Mouse (Mus musculus): ENCODE data around the gene Ankrd60. TPM values are rescaled to one million over a fixed set of nuclear protein-coding genes. Genes with fewer than 3 reads are reported as not detected.
A peak's percentile ranks its signal among the peaks of the same experiment; 100 is the strongest.

Ankrd60 gene
- total and polyA plus RNA-seq, 2 experiments from 2014 or later, result not detected

DNA sequence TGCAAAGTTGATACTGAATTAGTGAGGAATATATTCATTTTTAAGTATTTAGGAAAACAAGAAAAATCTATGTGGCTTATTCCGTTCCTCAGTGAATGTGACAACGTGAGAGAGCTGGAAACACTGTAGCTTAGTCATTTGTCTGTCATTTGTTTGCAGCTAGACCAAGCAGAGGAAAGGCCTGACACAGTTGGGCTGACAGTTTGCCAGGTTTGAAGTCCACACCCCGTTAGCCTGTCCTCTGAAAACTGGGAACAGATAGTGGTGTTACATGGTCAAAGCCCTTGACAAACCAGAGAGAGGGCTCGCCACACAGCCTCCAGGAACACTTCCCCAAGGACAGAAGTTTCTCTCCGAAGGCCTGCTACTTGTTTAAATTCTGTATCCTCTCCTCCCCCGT, 27.5 kb downstream of the Ankrd60 start:
- DNase-seq (ENCODE audit: low spot score) (no peak), ATAC-seq (ENCODE audit: low FRiP score) (no peak)
- WGBS, result 84% methylated on average over 6 of the region's 6 CpGs
- Histone ChIP-seq H3K4me1 (ENCODE audit: insufficient read depth, low read length) (no peaks in the 10 kb centered on the region), H3K36me3 (ENCODE audit: insufficient read depth, low read length) (no peaks in the 10 kb centered on the region), H3K4me2 (ENCODE audit: low read depth, low read length, poor library complexity, severe bottlenecking) (no peak overlapping the region), H3K27me3 (ENCODE audit: insufficient read depth, low read length) (no peaks in the 10 kb centered on the region), H3K27ac (ENCODE audit: low read depth, low read length) (no peak overlapping the region), H3K9me3 (ENCODE audit: low read length) (no peaks in the 10 kb centered on the region), H3K9ac (replicated peaks; ENCODE audit: low read length, poor library complexity, severe bottlenecking) (no peak overlapping the region), H3K4me3 (ENCODE audit: low read depth, low read length) (no peak overlapping the region)
- no peak for TF ChIP-seq CTCF (IDR thresholded peaks at IDR 0.05)

GRCm38 (mm10) chr2:173549236-173549635, 28.9 kb downstream of the Ankrd60 start:
- no peak overlapping the region for H3K4me3 ChIP-seq (ENCODE audit: low read depth, low read length)
- TF ChIP-seq CTCF (IDR thresholded peaks at IDR 0.05), result no peak
- no peak overlapping the region for H3K27ac ChIP-seq (ENCODE audit: low read depth, low read length)
- no peak for ATAC-seq (ENCODE audit: low FRiP score)
- H3K9ac ChIP-seq (replicated peaks; ENCODE audit: low read length, poor library complexity, severe bottlenecking), result no peak overlapping the region
- WGBS, result 78% methylated on average over 10 of the region's 10 CpGs
- H3K27me3 ChIP-seq (ENCODE audit: insufficient read depth, low read length), result peaks cover 6% of the 10 kb centered on the region; the same call in 1 of the 2 replicates
- H3K36me3 ChIP-seq (ENCODE audit: insufficient read depth, low read length), result no peaks in the 10 kb centered on the region
- no peak overlapping the region for H3K4me2 ChIP-seq (ENCODE audit: low read depth, low read length, poor library complexity, severe bottlenecking)
- no peaks in the 10 kb centered on the region for H3K4me1 ChIP-seq (ENCODE audit: insufficient read depth, low read length)
- DNase-seq (ENCODE audit: low spot score), result no peak
- H3K9me3 ChIP-seq (ENCODE audit: low read length), result no peaks in the 10 kb centered on the region

DNA sequence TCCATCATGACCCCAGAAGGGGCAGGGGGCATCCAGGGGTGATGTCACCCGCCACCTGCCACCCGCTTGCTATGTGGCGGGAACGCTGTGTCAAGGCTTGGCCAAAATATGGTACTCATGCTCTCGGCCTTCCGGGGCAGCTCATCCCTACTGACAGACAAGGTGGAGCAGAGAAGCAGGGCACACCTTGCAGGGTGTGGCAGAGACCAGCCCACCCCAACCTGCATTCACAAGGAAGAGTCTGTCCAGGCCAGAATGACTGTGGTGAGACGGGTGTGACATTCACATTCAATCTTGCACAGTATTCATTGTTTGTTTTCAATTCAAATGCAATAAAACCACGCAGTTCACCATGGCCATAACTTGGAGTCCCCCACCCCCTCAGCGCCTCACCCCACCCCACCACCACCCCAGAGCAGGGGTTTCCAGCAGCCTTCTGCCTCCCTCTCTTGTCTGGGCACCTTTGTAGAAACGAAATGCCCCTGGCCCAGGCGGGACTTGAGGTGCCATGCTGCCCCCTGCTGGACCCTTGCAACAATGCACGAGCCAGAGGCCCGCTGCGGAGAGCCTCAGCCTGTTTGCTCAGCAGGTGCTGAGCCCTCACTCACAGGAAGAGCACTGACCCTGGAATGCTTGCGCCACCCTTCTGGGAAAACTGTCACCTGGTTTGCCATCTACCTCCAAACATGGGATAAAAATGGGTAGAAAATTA, 32.0 kb downstream of the Ankrd60 start:
- Histone ChIP-seq H3K9ac (replicated peaks; ENCODE audit: low read length, poor library complexity, severe bottlenecking) (no peak overlapping the region), H3K36me3 (ENCODE audit: insufficient read depth, low read length) (no peaks in the 10 kb centered on the region), H3K4me3 (ENCODE audit: low read depth, low read length) (no peak overlapping the region), H3K9me3 (ENCODE audit: low read length) (no peaks in the 10 kb centered on the region), H3K4me2 (ENCODE audit: low read depth, low read length, poor library complexity, severe bottlenecking) (no peak overlapping the region), H3K27me3 (ENCODE audit: insufficient read depth, low read length) (peaks cover 6% of the 10 kb centered on the region; the same call in 1 of the 2 replicates), H3K4me1 (ENCODE audit: insufficient read depth, low read length) (no peaks in the 10 kb centered on the region), H3K27ac (ENCODE audit: low read depth, low read length) (no peak overlapping the region)
- peak; percentile 91 for TF ChIP-seq CTCF (IDR thresholded peaks at IDR 0.05)
- WGBS, result 48% methylated on average over 15 of the region's 15 CpGs
- peak; percentile 65; the same call in 1 of the 2 replicates for ATAC-seq (ENCODE audit: low FRiP score)
- DNase-seq (ENCODE audit: low spot score), result peak; percentile 83

DNA sequence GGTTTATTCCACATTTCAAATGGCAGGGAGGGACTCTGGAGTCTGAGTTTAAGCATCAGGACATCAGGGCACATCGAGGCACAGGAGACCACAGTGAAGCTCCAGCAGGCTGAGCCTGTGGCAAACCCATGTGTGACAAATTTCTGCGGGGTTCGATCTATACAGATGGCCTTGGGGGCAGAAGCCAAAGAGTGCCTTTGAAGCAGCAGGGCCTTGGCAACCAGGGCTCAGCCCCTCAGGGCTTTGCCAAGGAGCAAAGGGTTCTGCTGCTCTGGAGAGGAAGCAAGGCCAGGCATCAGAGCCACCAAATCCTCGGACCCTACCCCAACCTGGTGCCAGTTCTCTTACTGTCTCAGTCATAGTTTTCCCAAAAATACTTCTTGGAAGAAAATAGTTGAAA, 35.4 kb downstream of the Ankrd60 start:
- Histone ChIP-seq H3K4me2 (ENCODE audit: low read depth, low read length, poor library complexity, severe bottlenecking) (no peak overlapping the region), H3K36me3 (ENCODE audit: insufficient read depth, low read length) (no peaks in the 10 kb centered on the region), H3K9me3 (ENCODE audit: low read length) (no peaks in the 10 kb centered on the region), H3K4me3 (ENCODE audit: low read depth, low read length) (no peak overlapping the region), H3K27me3 (ENCODE audit: insufficient read depth, low read length) (peaks cover 6% of the 10 kb centered on the region; the same call in 1 of the 2 replicates), H3K9ac (replicated peaks; ENCODE audit: low read length, poor library complexity, severe bottlenecking) (no peak overlapping the region), H3K4me1 (ENCODE audit: insufficient read depth, low read length) (no peaks in the 10 kb centered on the region), H3K27ac (ENCODE audit: low read depth, low read length) (no peak overlapping the region)
- no peak for DNase-seq (ENCODE audit: low spot score)
- WGBS, result 68% methylated on average over 4 of the region's 4 CpGs
- ATAC-seq (ENCODE audit: low FRiP score), result no peak
- TF ChIP-seq CTCF (IDR thresholded peaks at IDR 0.05), result no peak

GRCm38 (mm10) chr2:173541748-173542147, 36.4 kb downstream of the Ankrd60 start:
- H3K4me2 ChIP-seq (ENCODE audit: low read depth, low read length, poor library complexity, severe bottlenecking), result no peak overlapping the region
- peaks cover 6% of the 10 kb centered on the region; the same call in 1 of the 2 replicates for H3K27me3 ChIP-seq (ENCODE audit: insufficient read depth, low read length)
- no peak for ATAC-seq (ENCODE audit: low FRiP score)
- H3K4me1 ChIP-seq (ENCODE audit: insufficient read depth, low read length), result no peaks in the 10 kb centered on the region
- no peak for DNase-seq (ENCODE audit: low spot score)
- 70% methylated on average over 4 of the region's 4 CpGs for WGBS
- H3K36me3 ChIP-seq (ENCODE audit: insufficient read depth, low read length), result no peaks in the 10 kb centered on the region
- H3K9ac ChIP-seq (replicated peaks; ENCODE audit: low read length, poor library complexity, severe bottlenecking), result no peak overlapping the region
- TF ChIP-seq CTCF (IDR thresholded peaks at IDR 0.05), result no peak
- H3K4me3 ChIP-seq (ENCODE audit: low read depth, low read length), result no peak overlapping the region
- H3K9me3 ChIP-seq (ENCODE audit: low read length), result no peaks in the 10 kb centered on the region
- no peak overlapping the region for H3K27ac ChIP-seq (ENCODE audit: low read depth, low read length)

DNA sequence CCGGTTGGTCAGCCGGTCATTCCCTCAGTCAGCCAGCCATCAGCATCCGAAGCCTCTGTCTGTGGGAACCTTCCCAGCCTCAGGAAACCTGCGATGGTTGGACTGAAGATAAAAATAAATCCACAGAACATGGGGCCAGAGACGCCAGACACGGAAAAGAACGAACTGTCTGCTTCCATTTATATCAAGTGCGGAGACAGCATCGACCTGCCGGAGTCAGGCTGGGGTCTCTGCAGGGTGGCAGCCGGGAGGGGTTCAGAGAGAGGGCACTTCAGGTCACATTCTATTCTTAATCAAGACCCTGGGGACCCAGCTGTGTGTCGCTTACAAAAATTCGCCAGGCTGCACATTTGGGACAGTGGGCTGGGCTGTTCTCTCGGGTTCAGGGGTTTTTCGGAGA, 38.4 kb downstream of the Ankrd60 start:
- Histone ChIP-seq H3K4me3 (ENCODE audit: low read depth, low read length) (no peak overlapping the region), H3K4me2 (ENCODE audit: low read depth, low read length, poor library complexity, severe bottlenecking) (no peak overlapping the region), H3K27me3 (ENCODE audit: insufficient read depth, low read length) (peaks cover 6% of the 10 kb centered on the region; the same call in 1 of the 2 replicates), H3K9me3 (ENCODE audit: low read length) (no peaks in the 10 kb centered on the region), H3K27ac (ENCODE audit: low read depth, low read length) (no peak overlapping the region), H3K9ac (replicated peaks; ENCODE audit: low read length, poor library complexity, severe bottlenecking) (no peak overlapping the region), H3K4me1 (ENCODE audit: insufficient read depth, low read length) (no peaks in the 10 kb centered on the region), H3K36me3 (ENCODE audit: insufficient read depth, low read length) (no peaks in the 10 kb centered on the region)
- WGBS, result 42% methylated on average over 15 of the region's 15 CpGs
- no peak for TF ChIP-seq CTCF (IDR thresholded peaks at IDR 0.05)
- ATAC-seq (ENCODE audit: low FRiP score) (no peak), DNase-seq (ENCODE audit: low spot score) (no peak)

Data from midbrain, postnatal 0 days (tissue).